Mouse (Mus musculus) megakaryocyte-erythroid progenitor cell, adult 5-6 weeks (primary cell): Measurements from ENCODE around the gene Npr2. TPM values are rescaled to one million over a fixed set of nuclear protein-coding genes. Genes with fewer than 3 reads are reported as not detected.

Source experiments
- ATAC-seq: replicated peaks from 2 replicates; pipeline ENCODE4 v1.8.0; 2016; ENCODE audit warnings: mild to moderate bottlenecking, inconsistent platforms; ENCODE audit not compliant: severe bottlenecking, poor library complexity, low FRiP score, low TSS enrichment
- total RNA-seq, 2 experiments: library from RNA; stranded (forward) in 1 of 2; stranded (reverse) in 1 of 2; fragments of 200-1000, 215-1000 nt in 1 of 2; fragments of >200 nt in 1 of 2; fragmentation: Nextera tagmentation in 1 of 2; gene quantifications; 2 replicates each; pipeline ENCODE4 v1.2.3; 2014 to 2017

Gene Npr2
- total RNA-seq, 2 experiments from 2014 or later, result 0.09 to 0.14 TPM

GRCm38 (mm10) chr4:43613060-43613730, 18.5 kb upstream of the Npr2 start:
- ATAC-seq, result 0 out of 2 replicates have a peak, but pooled peaks have one; percentile 59

DNA sequence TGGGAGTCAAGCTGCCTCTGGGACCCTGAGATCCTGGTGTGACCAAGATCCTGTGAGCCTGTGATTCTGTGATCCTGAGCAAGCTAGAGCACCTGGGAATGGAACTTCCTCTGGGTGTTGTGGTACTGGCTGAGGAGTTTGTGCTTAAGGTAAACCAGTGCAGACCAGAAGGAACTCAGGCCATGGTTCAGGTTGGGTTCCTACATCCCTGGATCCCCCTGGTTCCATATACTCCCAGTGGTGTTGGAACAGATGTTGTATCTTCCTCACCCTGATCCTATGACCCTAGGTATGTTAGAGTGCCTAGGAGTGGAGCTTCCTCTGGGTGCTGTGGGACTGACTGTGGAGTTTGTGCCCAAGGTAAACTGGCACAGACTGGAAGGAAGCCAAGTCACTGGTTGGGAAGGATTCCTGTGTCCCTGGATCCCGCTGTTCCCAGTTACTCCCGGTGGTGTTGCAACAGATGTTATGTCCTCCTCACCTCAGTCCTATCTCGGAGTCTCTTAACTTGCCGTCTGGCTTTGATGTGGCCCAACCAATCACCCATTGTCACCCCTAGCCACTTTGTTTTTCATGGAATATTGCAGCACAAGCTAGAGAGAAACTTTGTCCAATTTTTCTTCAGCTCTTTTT, 11.5 kb upstream of the Npr2 start:
- no peak for ATAC-seq

DNA sequence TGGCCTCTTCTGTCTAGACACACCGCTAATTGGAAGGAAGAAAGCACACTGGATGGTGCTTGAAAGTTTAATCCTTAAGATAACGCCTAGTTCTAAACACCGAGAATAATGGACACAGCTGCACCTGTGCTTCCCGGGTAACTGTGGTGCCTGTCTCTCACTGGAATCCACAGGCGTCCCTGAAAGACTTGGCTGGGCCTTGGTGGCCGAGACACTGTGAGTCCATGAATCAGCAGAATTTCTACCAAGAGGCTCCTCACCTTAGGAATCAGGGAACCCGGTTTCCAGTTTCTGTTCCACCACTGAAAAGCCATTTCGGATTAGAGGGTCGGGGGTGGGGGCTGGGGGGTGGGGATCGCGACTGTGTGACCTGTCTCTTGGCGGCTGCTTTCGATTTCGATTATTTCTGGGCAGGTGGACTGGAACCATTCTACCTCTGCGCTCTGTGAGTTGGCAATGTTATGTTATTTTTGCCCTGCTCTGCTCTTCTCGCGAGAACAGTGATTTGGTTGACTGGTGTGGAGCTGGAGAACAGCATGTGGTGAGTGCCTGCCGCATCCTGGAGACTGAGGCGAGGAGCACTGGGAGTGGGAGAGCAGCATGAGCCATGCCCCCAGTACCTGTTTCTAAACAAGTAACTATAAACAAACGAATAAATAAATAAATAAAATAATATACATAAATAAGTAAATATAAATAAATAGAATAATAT, 2.5 kb upstream of the Npr2 start:
- no peak for ATAC-seq

GRCm38 (mm10) chr4:43630030-43630581, 1.6 kb upstream of the Npr2 start:
- peak; percentile 82 for ATAC-seq

DNA sequence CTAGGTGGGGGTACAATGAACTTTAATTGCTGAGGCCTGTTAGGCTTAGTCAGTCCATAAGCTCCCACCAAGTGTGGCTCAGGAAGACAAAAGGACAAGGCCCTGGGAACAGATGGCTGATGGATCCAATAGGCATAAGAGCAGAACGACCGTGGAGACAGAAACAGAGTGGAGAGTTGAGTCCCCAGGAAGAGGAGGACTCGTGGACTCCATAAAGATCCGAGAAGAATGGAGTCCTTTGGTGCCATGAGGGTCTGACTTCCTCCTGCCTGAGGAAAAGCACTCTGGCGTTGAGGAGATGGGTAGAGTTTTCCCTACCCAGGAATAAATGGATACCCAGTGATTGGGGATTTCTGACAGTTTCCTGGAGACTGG, 1.1 kb upstream of the Npr2 start:
- no peak for ATAC-seq

GRCm38 (mm10) chr4:43631956-43632920, 503 bp downstream of the Npr2 start:
- ATAC-seq, result no peak

DNA sequence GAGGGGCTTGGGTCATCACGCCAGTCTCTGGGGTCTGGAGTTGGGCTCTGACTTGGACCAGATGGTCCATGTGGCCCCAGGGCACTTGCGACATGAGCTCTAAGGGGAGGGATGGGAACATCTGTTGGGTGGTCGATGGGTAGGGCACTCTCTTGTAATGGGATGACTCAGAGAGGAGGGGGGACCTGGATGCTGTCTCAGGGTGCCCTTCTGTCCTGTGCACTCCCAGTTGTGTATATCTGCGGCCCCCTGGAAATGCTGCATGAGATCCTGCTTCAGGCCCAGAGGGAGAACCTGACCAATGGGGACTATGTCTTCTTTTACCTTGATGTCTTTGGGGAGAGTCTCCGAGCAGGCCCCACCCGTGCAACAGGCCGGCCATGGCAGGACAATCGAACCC, 1.6 kb downstream of the Npr2 start:
- ATAC-seq, result no peak

DNA sequence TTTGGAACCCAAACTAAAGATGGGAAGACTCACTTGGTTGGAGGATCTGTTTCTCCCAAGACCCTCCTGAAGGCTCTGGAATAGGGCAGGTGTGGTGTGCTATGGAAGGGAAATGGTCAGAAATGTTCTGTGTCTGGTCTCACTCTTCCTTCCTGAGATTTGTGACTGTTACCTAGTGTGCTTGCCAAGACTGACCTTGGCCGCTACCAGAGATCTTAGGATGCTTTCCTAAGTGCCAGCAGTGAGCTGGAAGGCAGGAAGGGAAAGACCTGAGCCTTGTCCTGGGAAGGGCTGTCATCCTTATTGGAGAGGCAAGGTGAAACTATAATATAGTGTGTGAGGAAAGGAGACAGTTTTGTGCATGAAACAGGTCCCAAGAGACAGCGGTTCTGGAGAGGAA, 2.0 kb downstream of the Npr2 start:
- no peak for ATAC-seq

DNA sequence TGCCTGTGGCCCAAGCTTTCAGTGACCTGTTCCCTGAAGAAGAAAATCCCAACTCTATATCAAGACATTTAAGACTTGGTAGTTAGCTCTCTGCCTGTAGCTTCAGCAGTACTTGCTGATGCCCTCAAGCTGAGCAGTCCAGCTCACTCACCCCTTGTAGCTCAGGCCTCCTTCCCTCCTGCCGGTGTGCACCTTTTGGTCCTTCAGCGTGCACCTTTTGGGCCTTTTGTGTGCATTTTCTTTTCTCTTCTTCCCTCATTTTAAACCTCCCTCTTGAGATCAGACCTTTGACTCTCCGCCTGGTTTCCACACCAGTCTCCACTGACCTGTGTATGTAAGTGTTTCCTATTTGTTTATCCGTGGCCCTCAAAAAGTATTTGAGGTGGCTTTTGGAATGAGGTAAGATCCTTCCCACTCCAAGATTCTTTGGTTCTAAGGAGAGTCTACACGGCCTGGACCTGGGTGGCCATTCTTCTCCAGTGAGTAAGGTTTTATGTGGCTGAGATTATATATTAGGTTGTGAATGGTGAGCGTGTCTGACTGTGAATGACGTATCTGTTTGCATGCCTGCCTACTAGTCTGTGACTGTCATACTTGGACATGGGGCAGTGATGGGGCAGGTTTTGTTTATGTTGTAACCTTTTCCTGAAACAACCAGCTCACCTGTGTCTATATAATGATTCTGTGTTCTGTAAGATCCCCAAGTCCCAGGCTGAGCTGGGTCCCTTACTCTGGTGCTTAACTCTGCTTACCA, 3.1 kb downstream of the Npr2 start:
- ATAC-seq, result no peak

GRCm38 (mm10) chr4:43636751-43637150, 5.0 kb downstream of the Npr2 start:
- ATAC-seq, result no peak

DNA sequence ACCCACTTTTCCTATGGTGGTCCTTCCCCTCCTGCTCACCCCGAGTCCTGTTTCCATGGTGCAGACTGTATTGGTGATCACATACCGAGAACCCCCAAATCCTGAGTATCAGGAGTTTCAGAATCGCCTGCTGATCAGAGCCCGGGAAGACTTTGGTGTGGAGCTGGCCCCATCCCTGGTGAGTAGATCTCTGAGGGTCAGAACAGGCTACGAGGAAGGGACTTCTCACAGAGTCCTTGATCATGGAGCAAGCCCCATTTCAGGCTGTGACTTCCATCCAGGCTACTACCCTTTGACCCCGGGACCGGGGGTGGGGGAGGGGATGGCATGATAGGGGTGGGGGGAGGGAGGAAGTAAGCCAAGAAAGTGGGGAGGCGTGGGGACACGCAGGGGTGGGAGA, 8.3 kb downstream of the Npr2 start:
- no peak for ATAC-seq

- ATAC-seq, result no peak
Measured at GRCm38 (mm10) chr4:43640491-43640890, 8.8 kb downstream of the Npr2 start.

DNA sequence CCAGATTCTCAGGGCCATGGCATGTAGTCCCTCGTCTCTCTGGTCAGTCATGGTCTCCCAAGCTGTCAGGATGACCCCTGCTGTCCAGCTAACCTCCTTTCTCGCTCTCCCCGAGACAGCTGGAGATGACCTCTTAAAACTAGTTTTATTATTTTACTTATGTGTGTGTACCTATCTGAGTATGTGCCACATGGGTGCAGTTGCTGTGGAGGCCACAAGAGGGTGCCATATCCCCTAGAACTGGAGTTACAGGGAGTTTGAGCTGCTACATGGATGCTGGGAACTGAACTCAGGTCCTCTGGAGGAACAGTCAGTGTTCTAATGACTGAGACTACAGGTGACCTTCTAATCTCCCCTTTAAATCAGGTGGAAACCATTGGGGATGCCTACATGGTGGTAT, 18.0 kb downstream of the Npr2 start:
- no peak for ATAC-seq

- no peak for ATAC-seq
Measured at GRCm38 (mm10) chr4:43652726-43653125, 21.0 kb downstream of the Npr2 start.

GRCm38 (mm10) chr4:43653161-43654015, 21.7 kb downstream of the Npr2 start, which contains the start of gene Spag8:
Gene Spag8, minus strand, starts transcription at chr4:43653594.
- 0 out of 2 replicates have a peak, but pooled peaks have one; percentile 29 for ATAC-seq

- 0 out of 2 replicates have a peak, but pooled peaks have one; percentile 0 for ATAC-seq
Measured at GRCm38 (mm10) chr4:43655656-43656338, 24.1 kb downstream of the Npr2 start.
